Mouse (Mus musculus): ENCODE results near the gene Acer3.

GRCm38 (mm10) chr7:98188238-98188637 is 132.8 kb downstream of the Acer3 start:
- no peak for TF ChIP-seq CTCF (IDR thresholded peaks at IDR 0.05; ENCODE audit: extremely low read depth, insufficient read length, insufficient replicate concordance, low read depth, low read length)
- TF ChIP-seq POLR2A (IDR thresholded peaks at IDR 0.05; ENCODE audit: low read depth, low read length): no peak

All from small intestine, adult 2 months (tissue).